Mouse (Mus musculus) C2C12 (cell line): ENCODE results near the gene Atp2c1. TPM values are rescaled to one million over a fixed set of nuclear protein-coding genes. Genes with fewer than 3 reads are reported as not detected.

Experiments
- H3K27me3 ChIP-seq: one replicate; pipeline ENCODE4 v1.6.1; 2011; ENCODE audit not compliant: control insufficient read depth, insufficient read depth, insufficient read length
- H3K36me3 ChIP-seq: one replicate; pipeline ENCODE4 v1.6.1; 2011; ENCODE audit not compliant: control insufficient read depth, insufficient read depth
- H3K4me3 ChIP-seq: one replicate; pipeline ENCODE4 v1.5.1; 2011; ENCODE audit warnings: mild to moderate bottlenecking, control low read depth; ENCODE audit not compliant: poor library complexity, insufficient read depth, severe bottlenecking
- H3K79me2 ChIP-seq: one replicate; pipeline ENCODE4 v1.6.1; 2011; ENCODE audit not compliant: control insufficient read depth, insufficient read depth
- H3K79me3 ChIP-seq: one replicate; pipeline ENCODE4 v1.6.1; 2011; ENCODE audit warnings: low read depth, control low read depth
- H3ac ChIP-seq: one replicate; pipeline ENCODE3; 2011; ENCODE audit warnings: low read depth; ENCODE audit not compliant: control insufficient read depth, insufficient read length
- CEBPB ChIP-seq: IDR thresholded peaks from one replicate; pipeline ENCODE4 v1.6.1; 2011; ENCODE audit warnings: low read depth, mild to moderate bottlenecking, control low read depth, moderate library complexity
- CTCF ChIP-seq: IDR thresholded peaks from one replicate; pipeline ENCODE4 v1.5.1; 2011; ENCODE audit not compliant: control insufficient read depth, insufficient read depth, insufficient read length
- FOSL1 ChIP-seq: IDR thresholded peaks from one replicate; pipeline ENCODE4 v1.8.0; 2011; ENCODE audit warnings: mild to moderate bottlenecking, low read length; ENCODE audit not compliant: poor library complexity, insufficient read depth, severe bottlenecking
- MAX ChIP-seq: IDR thresholded peaks from one replicate; pipeline ENCODE4 v1.6.1; 2011; ENCODE audit warnings: mild to moderate bottlenecking, control low read depth
- MYOD1 ChIP-seq: IDR thresholded peaks from one replicate; pipeline ENCODE4 v1.6.1; 2011; ENCODE audit warnings: low read depth; ENCODE audit not compliant: control insufficient read depth, insufficient read length
- MYOG ChIP-seq: IDR thresholded peaks from one replicate; pipeline ENCODE4 v1.6.1; 2011; ENCODE audit not compliant: control insufficient read depth, insufficient read length; ENCODE audit errors: extremely low read depth
- USF1 ChIP-seq: IDR thresholded peaks from one replicate; pipeline ENCODE4 v1.6.1; 2011; ENCODE audit warnings: low read depth, mild to moderate bottlenecking, control low read depth, moderate library complexity
- polyA plus RNA-seq: library from polyadenylated mRNA; unstranded; fragments of >200 nt; fragmentation: generic; extraction: Trizol; gene quantifications from one replicate; pipeline ENCODE4 v1.2.1, GENCODE M21; 2012; ENCODE audit warnings: missing spikeins

Gene Atp2c1
- polyA plus RNA-seq, 1 experiment, result 20.7 TPM

- H3K79me2 ChIP-seq, result no peaks in the 10 kb centered on the region
- H3K79me3 ChIP-seq, result no peaks in the 10 kb centered on the region
- H3K4me3 ChIP-seq, result no peak overlapping the region
- no peaks in the 10 kb centered on the region for H3K27me3 ChIP-seq
- H3ac ChIP-seq, result no peak overlapping the region
- TF ChIP-seq USF1, result no peak
- TF ChIP-seq CTCF, result no peak
- no peak for TF ChIP-seq FOSL1
- TF ChIP-seq MYOD1, result no peak
- no peak for TF ChIP-seq MAX
- no peak for TF ChIP-seq CEBPB
- no peak for TF ChIP-seq MYOG
- no peaks in the 10 kb centered on the region for H3K36me3 ChIP-seq
These were observed 22.0 kb upstream of the Atp2c1 start for GRCm38 (mm10) chr9:105549096-105549495.

GRCm38 (mm10) chr9:105544013-105544750 is 17.1 kb upstream of the Atp2c1 start:
- no peaks in the 10 kb centered on the region for H3K79me3 ChIP-seq
- no peaks in the 10 kb centered on the region for H3K79me2 ChIP-seq
- H3K4me3 ChIP-seq, result no peak overlapping the region
- no peaks in the 10 kb centered on the region for H3K36me3 ChIP-seq
- no peak overlapping the region for H3ac ChIP-seq
- H3K27me3 ChIP-seq, result no peaks in the 10 kb centered on the region
- TF ChIP-seq USF1, result no peak
- no peak for TF ChIP-seq MAX
- TF ChIP-seq FOSL1, result no peak
- no peak for TF ChIP-seq MYOD1
- TF ChIP-seq CTCF, result no peak
- no peak for TF ChIP-seq MYOG
- no peak for TF ChIP-seq CEBPB

GRCm38 (mm10) chr9:105537473-105537872 is 10.4 kb upstream of the Atp2c1 start:
- Histone ChIP-seq H3K36me3 (no peaks in the 10 kb centered on the region), H3K79me2 (no peaks in the 10 kb centered on the region), H3K27me3 (no peaks in the 10 kb centered on the region), H3ac (no peak overlapping the region), H3K4me3 (no peak overlapping the region), H3K79me3 (no peaks in the 10 kb centered on the region)
- TF ChIP-seq MYOD1 (no peak), USF1 (no peak), MAX (no peak), CEBPB (no peak), CTCF (no peak), FOSL1 (no peak)

GRCm38 (mm10) chr9:105536877-105537276 is 9.8 kb upstream of the Atp2c1 start:
- H3K27me3 ChIP-seq, result no peaks in the 10 kb centered on the region
- H3K36me3 ChIP-seq, result no peaks in the 10 kb centered on the region
- H3K79me2 ChIP-seq, result no peaks in the 10 kb centered on the region
- H3K4me3 ChIP-seq, result no peak overlapping the region
- H3ac ChIP-seq, result no peak overlapping the region
- no peaks in the 10 kb centered on the region for H3K79me3 ChIP-seq
- TF ChIP-seq MAX (no peak), MYOD1 (no peak), CEBPB (no peak), FOSL1 (no peak), USF1 (no peak)

GRCm38 (mm10) chr9:105525355-105525754 is 1.8 kb downstream of the Atp2c1 start:
- no peaks in the 10 kb centered on the region for H3K36me3 ChIP-seq
- H3K4me3 ChIP-seq, result no peak overlapping the region
- H3ac ChIP-seq, result no peak overlapping the region
- TF ChIP-seq MYOG (no peak), MAX (no peak), CTCF (no peak), FOSL1 (no peak), CEBPB (no peak), MYOD1 (no peak), USF1 (no peak)
- H3K79me3 ChIP-seq, result no peaks in the 10 kb centered on the region
- no peaks in the 10 kb centered on the region for H3K79me2 ChIP-seq
- H3K27me3 ChIP-seq, result no peaks in the 10 kb centered on the region

GRCm38 (mm10) chr9:105523038-105523437 is 4.1 kb downstream of the Atp2c1 start:
- no peak overlapping the region for H3ac ChIP-seq
- no peak for TF ChIP-seq MYOG
- TF ChIP-seq FOSL1, result no peak
- TF ChIP-seq CEBPB, result no peak
- TF ChIP-seq MAX, result no peak
- TF ChIP-seq MYOD1, result no peak
- TF ChIP-seq CTCF, result no peak
- no peak for TF ChIP-seq USF1
- H3K79me3 ChIP-seq, result no peaks in the 10 kb centered on the region
- H3K36me3 ChIP-seq, result no peaks in the 10 kb centered on the region
- no peaks in the 10 kb centered on the region for H3K79me2 ChIP-seq
- no peak overlapping the region for H3K4me3 ChIP-seq
- H3K27me3 ChIP-seq, result no peaks in the 10 kb centered on the region
